Mouse (Mus musculus): ENCODE data around the gene Gab2.

The Gab2 gene

GRCm38 (mm10) chr7:97317706-97318105, 236.3 kb downstream of the Gab2 start:
- no peak for DNase-seq (ENCODE audit: low spot score)

GRCm38 (mm10) chr7:97324342-97324741, 243.0 kb downstream of the Gab2 start:
- DNase-seq (ENCODE audit: low spot score): no peak

- no peak for DNase-seq (ENCODE audit: low spot score)
These were observed 244.0 kb downstream of the Gab2 start for GRCm38 (mm10) chr7:97325156-97325985.

GRCm38 (mm10) chr7:97327376-97327775, 246.0 kb downstream of the Gab2 start:
- no peak for DNase-seq (ENCODE audit: low spot score)

- DNase-seq (ENCODE audit: low spot score): no peak
These were observed 247.7 kb downstream of the Gab2 start for GRCm38 (mm10) chr7:97328891-97329588.

- DNase-seq (ENCODE audit: low spot score): no peak
These were observed 248.3 kb downstream of the Gab2 start for GRCm38 (mm10) chr7:97329676-97330075.

- no peak for DNase-seq (ENCODE audit: low spot score)
These were observed 249.7 kb downstream of the Gab2 start for GRCm38 (mm10) chr7:97330931-97331645.

- peak; percentile 94 for DNase-seq (ENCODE audit: low spot score)
These were observed 250.6 kb downstream of the Gab2 start, which contains the start of the genes Usp35 and Kctd21 for GRCm38 (mm10) chr7:97331726-97332666. Gene Usp35 (minus strand): TSS chr7:97332020. Gene Kctd21 (plus strand): TSS chr7:97332327.

GRCm38 (mm10) chr7:97332667-97333041, 251.3 kb downstream of the Gab2 start:
- DNase-seq (ENCODE audit: low spot score): no peak

GRCm38 (mm10) chr7:97333113-97333898, 251.9 kb downstream of the Gab2 start:
- DNase-seq (ENCODE audit: low spot score): no peak

- DNase-seq (ENCODE audit: low spot score): no peak
These were observed 253.0 kb downstream of the Gab2 start for GRCm38 (mm10) chr7:97334406-97334805.

- no peak for DNase-seq (ENCODE audit: low spot score)
These were observed 255.3 kb downstream of the Gab2 start for GRCm38 (mm10) chr7:97336678-97337077.

- no peak for DNase-seq (ENCODE audit: low spot score)
These were observed 257.2 kb downstream of the Gab2 start for GRCm38 (mm10) chr7:97338593-97338992.

GRCm38 (mm10) chr7:97339623-97340022, 258.2 kb downstream of the Gab2 start:
- no peak for DNase-seq (ENCODE audit: low spot score)

GRCm38 (mm10) chr7:97340907-97341849, 259.8 kb downstream of the Gab2 start:
- no peak for DNase-seq (ENCODE audit: low spot score)

GRCm38 (mm10) chr7:97342961-97343360, 261.6 kb downstream of the Gab2 start:
- DNase-seq (ENCODE audit: low spot score): no peak

GRCm38 (mm10) chr7:97344655-97345054, 263.3 kb downstream of the Gab2 start:
- DNase-seq (ENCODE audit: low spot score): no peak

- DNase-seq (ENCODE audit: low spot score): no peak
These were observed 264.0 kb downstream of the Gab2 start for GRCm38 (mm10) chr7:97345229-97345871.

Measured in ovary, adult 18-20 months (tissue).